Mouse (Mus musculus) cortical plate, adult 2 months (tissue): Measurements from ENCODE around the gene Polr2l.

Source experiments
- CTCF ChIP-seq: fragments of 200-500 bp; IDR thresholded peaks from 2 replicates; pipeline ENCODE4 v1.5.1; 2011; ENCODE audit warnings: mild to moderate bottlenecking, control low read depth, low read length; ENCODE audit not compliant: insufficient read depth; ENCODE audit errors: extremely low read depth
- POLR2A ChIP-seq: fragments of 200-500 bp; IDR thresholded peaks from 2 replicates; pipeline ENCODE4 v1.6.1; 2011; ENCODE audit warnings: mild to moderate bottlenecking, low read length, control low read depth; ENCODE audit not compliant: insufficient read depth; ENCODE audit errors: extremely low read depth

DNA sequence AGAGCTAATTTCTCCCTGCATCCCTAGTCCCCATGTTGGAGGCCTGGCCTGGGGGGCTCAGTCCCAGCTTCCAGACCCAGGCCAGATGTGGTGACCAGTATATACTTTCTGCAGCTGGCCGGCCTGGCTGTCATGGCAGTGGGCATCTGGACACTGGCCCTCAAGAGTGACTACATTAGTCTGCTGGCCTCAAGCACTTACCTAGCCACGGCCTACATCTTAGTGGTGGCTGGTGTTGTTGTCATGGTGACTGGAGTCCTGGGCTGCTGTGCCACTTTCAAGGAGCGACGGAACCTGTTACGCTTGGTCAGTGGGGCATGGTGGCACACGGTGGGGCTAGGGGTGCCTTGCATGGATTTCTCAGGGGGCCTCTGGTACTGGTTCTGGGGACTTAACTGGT lies 5.6 kb downstream of the Polr2l start:
- TF ChIP-seq CTCF, result no peak
- TF ChIP-seq POLR2A, result no peak
